Comparison of ENCODE assay signal across 9 mouse cellular contexts in the genomic region with DNA sequence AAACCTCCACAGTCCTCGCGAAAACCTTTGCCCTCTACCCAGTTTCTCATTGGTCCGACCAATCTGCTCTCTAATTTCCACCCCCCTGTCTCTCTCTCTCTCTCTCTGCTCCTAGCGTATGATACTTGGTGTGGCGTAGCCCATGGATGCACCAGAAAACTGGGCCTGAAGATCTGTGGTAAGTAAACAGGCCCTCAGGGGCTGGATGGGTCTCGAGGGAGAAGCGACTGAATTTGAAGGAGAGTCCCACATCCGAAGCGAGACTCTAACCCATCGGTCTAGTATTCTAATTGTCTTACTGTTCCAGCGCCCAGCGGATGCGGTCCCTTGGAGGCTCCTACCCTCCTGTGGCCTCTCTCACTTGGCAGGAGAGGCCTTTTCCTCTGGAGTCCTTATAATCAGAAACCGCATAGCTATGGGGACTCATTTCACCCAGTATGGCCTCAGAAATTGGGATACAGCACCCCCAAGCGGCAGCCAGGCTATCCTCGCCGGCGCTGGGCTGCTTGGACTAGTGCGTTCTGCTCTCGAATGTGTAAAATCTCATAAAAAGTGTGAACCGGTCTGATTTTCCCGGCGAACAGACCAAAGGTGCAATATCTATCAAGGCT. TPM values are rescaled to one million over a fixed set of nuclear protein-coding genes. Genes with fewer than 3 reads are reported as not detected.
DNase-seq lines count a peak whose midpoint lies in the region; ATAC-seq and TF ChIP-seq lines count a peak whose summit lies in the region.
"Had no signal": no experiment of that assay in that cellular context is flagged by ENCODE, and none has a peak within 500 bp of the region (broad histone marks: within the 10 kb centered on the region; RNA-seq: fewer than 3 reads in every experiment).

No protein-coding gene starts in this region.

- peaks cover 100% of the 10 kb centered on the region for H3K27me3 ChIP-seq in embryonic facial prominence, embryonic 14.5 days (replicated peaks; ENCODE audit: control insufficient read depth, insufficient read depth, low read length)
- peaks cover 28% of the 10 kb centered on the region; the same call in 1 of the 2 replicates for H3K27me3 ChIP-seq in hindbrain, postnatal 0 days (ENCODE audit: insufficient read depth, low read length)
- H3K27me3 ChIP-seq in neural tube, embryonic 14.5 days (ENCODE audit: control insufficient read depth, insufficient read depth, low read length): peaks cover 38% of the 10 kb centered on the region

- H3K27ac ChIP-seq in embryonic facial prominence, embryonic 14.5 days (replicated peaks; ENCODE audit: low read depth, low read length): no peak overlapping the region
- peak overlapping the region; percentile 85 for H3K27ac ChIP-seq in hindbrain, postnatal 0 days
- peak overlapping the region; percentile 91 for H3K27ac ChIP-seq in neural tube, embryonic 14.5 days (ENCODE audit: low read depth, low read length)
- H3K27ac ChIP-seq: macrophage had no signal

- DNase-seq in CD4-positive, CD25-positive, alpha-beta regulatory T cell, adult 2 months (ENCODE audit: low read depth, low spot score): peak; percentile 41
- peak; percentile 45 for DNase-seq in Muller cell, postnatal 12 days (ENCODE audit: inconsistent ontology term)
- DNase-seq in embryonic facial prominence, embryonic 14.5 days (ENCODE audit: low spot score): peak; percentile 63
- peak; percentile 79 for DNase-seq in hindbrain, postnatal 0 days (ENCODE audit: low spot score)
- peak; percentile 20 for DNase-seq in liver

- H3K9ac ChIP-seq in embryonic facial prominence, embryonic 14.5 days (ENCODE audit: low read depth, low read length): no peak overlapping the region
- peak overlapping the region; percentile 56 for H3K9ac ChIP-seq in hindbrain, postnatal 0 days (replicated peaks; ENCODE audit: low read length)
- H3K9ac ChIP-seq in neural tube, embryonic 14.5 days (replicated peaks; ENCODE audit: low read depth, low read length): peak overlapping the region; percentile 77

- peak overlapping the region; percentile 58 for H3K4me2 ChIP-seq in embryonic facial prominence, embryonic 14.5 days (ENCODE audit: low read depth, low read length)
- H3K4me2 ChIP-seq in hindbrain, postnatal 0 days (ENCODE audit: low read depth, low read length): peak overlapping the region; percentile 59
- peak overlapping the region; percentile 67 for H3K4me2 ChIP-seq in neural tube, embryonic 14.5 days (ENCODE audit: low read depth, low read length)

- H3K4me3 ChIP-seq in embryonic facial prominence, embryonic 14.5 days (ENCODE audit: low read depth, low read length): no peak overlapping the region
- peak overlapping the region; percentile 48 for H3K4me3 ChIP-seq in hindbrain, postnatal 0 days (ENCODE audit: low read length)
- peak overlapping the region; percentile 44 for H3K4me3 ChIP-seq in neural tube, embryonic 14.5 days (ENCODE audit: low read depth, low read length)

- 6% methylated on average over 23 of the region's 23 CpGs for WGBS in embryonic facial prominence, embryonic 14.5 days
- WGBS in hindbrain, postnatal 0 days: 6% methylated on average over 23 of the region's 23 CpGs
- 3% methylated on average over 23 of the region's 23 CpGs for WGBS in neural tube, embryonic 14.5 days

- ATAC-seq in CD4-positive, CD25-positive, alpha-beta regulatory T cell, adult 4 months: no peak
- ATAC-seq in embryonic facial prominence, embryonic 14.5 days (ENCODE audit: low read depth): peak; percentile 58; the same call in 1 of the 2 replicates
- ATAC-seq in hindbrain, postnatal 0 days: peak; percentile 60
- peak; percentile 35; the same call in 1 of the 2 replicates for ATAC-seq in neural tube, embryonic 14.5 days (ENCODE audit: low read depth)
- no peak for ATAC-seq in monocyte, adult 5-6 weeks (replicated peaks; ENCODE audit: insufficient number of reproducible peaks, low FRiP score, low TSS enrichment, poor library complexity, severe bottlenecking)

- H3K9me3 ChIP-seq in embryonic facial prominence, embryonic 14.5 days (ENCODE audit: control insufficient read depth, low read length): no peaks in the 10 kb centered on the region
- H3K9me3 ChIP-seq in hindbrain, postnatal 0 days (ENCODE audit: low read length): no peaks in the 10 kb centered on the region
- no peaks in the 10 kb centered on the region for H3K9me3 ChIP-seq in neural tube, embryonic 14.5 days (ENCODE audit: control insufficient read depth, low read length)

- peak; percentile 63 for TF ChIP-seq CTCF in hindbrain, postnatal 0 days (IDR thresholded peaks at IDR 0.05; ENCODE audit: low read depth)

- H3K4me1 ChIP-seq in embryonic facial prominence, embryonic 14.5 days (ENCODE audit: control insufficient read depth, insufficient read depth, low read length): peaks cover 16% of the 10 kb centered on the region
- no peaks in the 10 kb centered on the region for H3K4me1 ChIP-seq in hindbrain, postnatal 0 days (ENCODE audit: insufficient read depth, low read length)
- H3K4me1 ChIP-seq in neural tube, embryonic 14.5 days (ENCODE audit: control insufficient read depth, insufficient read depth, low read length): peaks cover 23% of the 10 kb centered on the region; the same call in 1 of the 2 replicates

- no peaks in the 10 kb centered on the region for H3K36me3 ChIP-seq in embryonic facial prominence, embryonic 14.5 days (ENCODE audit: control insufficient read depth, insufficient read depth, low read length)
- H3K36me3 ChIP-seq in hindbrain, postnatal 0 days (ENCODE audit: insufficient read depth, low read length): no peaks in the 10 kb centered on the region
- H3K36me3 ChIP-seq in neural tube, embryonic 14.5 days (ENCODE audit: control insufficient read depth, insufficient read depth, low read length): no peaks in the 10 kb centered on the region

RNA-seq across cellular contexts. Expression of a gene that starts 14.3 kb away (rescaled TPM):
- under 1 TPM in 1 of 2 experiments, not detected in 1; 0.33 TPM for polyA plus RNA-seq in CD4-positive, CD25-positive, alpha-beta regulatory T cell, adult 4 months (2017; shearing (Covaris generic))
- polyA plus RNA-seq in embryonic facial prominence, embryonic 14.5 days (2014; fragmentation: Nextera tagmentation; extraction: Ambion mirVana): 0.08 and 0.31 TPM in 2 replicates
- total RNA-seq in hindbrain, postnatal 0 days (2014; rRNA removed): 106 and 113 TPM in 2 replicates
- polyA plus RNA-seq in hindbrain, postnatal 0 days (2015; fragmentation: Nextera tagmentation; extraction: Ambion mirVana): 108 and 113 TPM in 2 replicates
- 84.1 and 119 TPM in 2 replicates for polyA plus RNA-seq in neural tube, embryonic 14.5 days (2014; fragmentation: Nextera tagmentation; extraction: Ambion mirVana)
- total RNA-seq in monocyte, adult 5-6 weeks (2017): 0.38 to 1.6 TPM in 2 of 3 replicates, not detected in the other
- polyA plus RNA-seq: macrophage had no signal

RNA-seq across cellular contexts. Expression of a gene that starts 58.6 kb away (rescaled TPM):
- polyA plus RNA-seq in CD4-positive, CD25-positive, alpha-beta regulatory T cell, adult 4 months (2017; shearing (Covaris generic)): not detected
- 4.2 and 6.1 TPM in 2 replicates for polyA plus RNA-seq in embryonic facial prominence, embryonic 14.5 days (2014; fragmentation: Nextera tagmentation; extraction: Ambion mirVana)
- 0.43 and 1.8 TPM in 2 replicates for total RNA-seq in hindbrain, postnatal 0 days (2014; rRNA removed)
- 6.3 and 7.1 TPM in 2 replicates for polyA plus RNA-seq in hindbrain, postnatal 0 days (2015; fragmentation: Nextera tagmentation; extraction: Ambion mirVana)
- polyA plus RNA-seq in neural tube, embryonic 14.5 days (2014; fragmentation: Nextera tagmentation; extraction: Ambion mirVana): 1.0 and 1.2 TPM in 2 replicates
- not detected in 3 replicates for total RNA-seq in monocyte, adult 5-6 weeks (2017)
- polyA plus RNA-seq: macrophage had no signal

Comparison
In these comparisons a context has a peak if more than half of its experiments do, and no peak if none do; other contexts are left out.
1. DNase-seq: peak in every context shown above with its lines; median percentile 79 in hindbrain, postnatal 0 days; 63 in embryonic facial prominence, embryonic 14.5 days; 45 in Muller cell, postnatal 12 days; 41 in CD4-positive, CD25-positive, alpha-beta regulatory T cell, adult 2 months; 20 in liver.
2. ATAC-seq: peak in embryonic facial prominence, embryonic 14.5 days (single experiment), hindbrain, postnatal 0 days (single experiment) and neural tube, embryonic 14.5 days (single experiment); none in CD4-positive, CD25-positive, alpha-beta regulatory T cell, adult 4 months (single experiment) and monocyte, adult 5-6 weeks (single experiment).
3. RNA of a gene that starts 14.3 kb away (polyA plus RNA-seq): 84.1 to 119 TPM in neural tube, embryonic 14.5 days and 108 to 113 TPM in hindbrain, postnatal 0 days; 0.33 TPM in CD4-positive, CD25-positive, alpha-beta regulatory T cell, adult 4 months and 0.08 to 0.31 TPM in embryonic facial prominence, embryonic 14.5 days; every median in the first group is over 10 times any median in the second.
4. Peak in every context shown above with its lines, with median percentiles within 50 percentile points of each other: H3K4me2 ChIP-seq.